In genomic region chr16:25213250-25213649, GRCm38 (mm10) we compare ENCODE assay signal across 33 mouse cellular contexts.
"Had no signal": no experiment of that assay in that cellular context is flagged by ENCODE, and none has a peak within 500 bp of the region (broad histone marks: within the 10 kb centered on the region; RNA-seq: fewer than 3 reads in every experiment).

No protein-coding gene starts in this region.

- H3K27ac ChIP-seq: heart, adult 2 months; heart, embryonic 10.5 days; heart, embryonic 13.5 days; heart, embryonic 15.5 days; hindbrain, embryonic 10.5 days; hindbrain, embryonic 12.5 days; hindbrain, embryonic 13.5 days; hindbrain, embryonic 14.5 days; hindbrain, embryonic 15.5 days; hindbrain, postnatal 0 days; intestine, embryonic 15.5 days; kidney, postnatal 0 days; layer of hippocampus, adult 2 months; left cerebral cortex, adult 2 months had no signal

- H3K4me2 ChIP-seq: heart, embryonic 11.5 days; heart, embryonic 12.5 days; heart, embryonic 13.5 days; heart, embryonic 15.5 days; hindbrain, embryonic 12.5 days; hindbrain, embryonic 13.5 days; hindbrain, embryonic 14.5 days; hindbrain, embryonic 15.5 days; intestine, embryonic 15.5 days had no signal

- H3K4me3 ChIP-seq: heart, adult 2 months; heart, embryonic 10.5 days; heart, embryonic 12.5 days; heart, embryonic 13.5 days; heart, embryonic 15.5 days; hindbrain, embryonic 10.5 days; hindbrain, embryonic 12.5 days; hindbrain, embryonic 13.5 days; hindbrain, embryonic 15.5 days; intestine, embryonic 15.5 days; layer of hippocampus, adult 2 months; left cerebral cortex, adult 2 months had no signal

- H3K4me1 ChIP-seq: heart, embryonic 10.5 days; heart, embryonic 12.5 days; heart, embryonic 13.5 days; heart, embryonic 15.5 days; hindbrain, embryonic 10.5 days; hindbrain, embryonic 12.5 days; hindbrain, embryonic 15.5 days; intestine, embryonic 15.5 days had no signal

- H3K36me3 ChIP-seq: heart, embryonic 10.5 days; heart, embryonic 12.5 days; heart, embryonic 13.5 days; heart, embryonic 15.5 days; hindbrain, embryonic 10.5 days; hindbrain, embryonic 12.5 days; hindbrain, embryonic 13.5 days; hindbrain, embryonic 15.5 days; intestine, embryonic 15.5 days had no signal

- H3K27me3 ChIP-seq: heart, embryonic 13.5 days; heart, embryonic 15.5 days; hindbrain, embryonic 12.5 days; hindbrain, embryonic 13.5 days; hindbrain, embryonic 15.5 days; intestine, embryonic 15.5 days had no signal

- DNase-seq: heart, adult 2 months; heart, postnatal 10 days; heart, postnatal 14 days; heart, postnatal 36 days; heart, postnatal 4 days; kidney, adult 2 months; kidney, adult 8-10 months; kidney, adult 9 months; kidney, postnatal 10 days; kidney, postnatal 25 days; kidney, postnatal 36 days; kidney, postnatal 4 days; layer of hippocampus, adult 9-11 months; layer of hippocampus, postnatal 36 days had no signal

- H3K9me3 ChIP-seq: heart, embryonic 10.5 days; heart, embryonic 12.5 days; heart, embryonic 13.5 days; heart, embryonic 15.5 days; hindbrain, embryonic 10.5 days; hindbrain, embryonic 12.5 days; hindbrain, embryonic 13.5 days; hindbrain, embryonic 15.5 days; intestine, embryonic 15.5 days had no signal

- ATAC-seq: hindbrain, embryonic 16.5 days; hindbrain, postnatal 0 days; inflammation-experienced regulatory T-cells, adult 6 months; intestine, embryonic 15.5 days; intestine, embryonic 16.5 days; intestine, postnatal 0 days had no signal

- H3K9ac ChIP-seq: heart, embryonic 12.5 days; heart, embryonic 13.5 days; heart, embryonic 15.5 days; hindbrain, embryonic 12.5 days; hindbrain, embryonic 13.5 days; hindbrain, embryonic 14.5 days; hindbrain, embryonic 15.5 days; intestine, embryonic 15.5 days had no signal
